Mouse (Mus musculus) forebrain, embryonic 12.5 days (tissue): ENCODE results near the gene Ttll5. TPM values are rescaled to one million over a fixed set of nuclear protein-coding genes. Genes with fewer than 3 reads are reported as not detected.

Experiments
- ATAC-seq: fragments of 200-750 bp; cut with Nextera tagmentation; 2 replicates; pipeline ENCODE4 v1.8.0; 2017; ENCODE audit warnings: moderate TSS enrichment; ENCODE audit not compliant: low FRiP score
- H3K27ac ChIP-seq: fragments of 300-500 bp; sonication (generic); 2 replicates; pipeline ENCODE4 v1.5.1; 2016; ENCODE audit warnings: mild to moderate bottlenecking
- H3K27me3 ChIP-seq: fragments of 300-500 bp; sonication (generic); 2 replicates; pipeline ENCODE4 v1.6.1; 2016; ENCODE audit warnings: mild to moderate bottlenecking
- H3K36me3 ChIP-seq: fragments of 300-500 bp; sonication (generic); replicated peaks from 2 replicates; pipeline ENCODE4 v1.6.1; 2016; ENCODE audit warnings: mild to moderate bottlenecking
- H3K4me1 ChIP-seq: fragments of 300-500 bp; sonication (generic); 2 replicates; pipeline ENCODE4 v1.6.1; 2016
- H3K4me2 ChIP-seq: fragments of 300-500 bp; sonication (generic); 2 replicates; pipeline ENCODE4 v1.6.1; 2016; ENCODE audit warnings: mild to moderate bottlenecking, moderate library complexity
- H3K4me3 ChIP-seq: fragments of 300-500 bp; sonication (generic); replicated peaks from 2 replicates; pipeline ENCODE4 v1.5.1; 2016; ENCODE audit warnings: mild to moderate bottlenecking
- H3K9ac ChIP-seq: fragments of 300-500 bp; sonication (generic); 2 replicates; pipeline ENCODE4 v1.6.1; 2016; ENCODE audit warnings: mild to moderate bottlenecking
- H3K9me3 ChIP-seq: fragments of 300-500 bp; sonication (generic); 2 replicates; pipeline ENCODE4 v1.6.1; 2016
- WGBS: fragments of 180-500 bp; shearing (Covaris S2); methylation state at CpG from one replicate; pipeline ENCODE4 v1.1.7; 2016; 5-methylcytosine and 5-hydroxymethylcytosine counted together
- polyA plus RNA-seq: library from polyadenylated mRNA; unstranded; fragments of >200 nt; fragmentation: Nextera tagmentation; extraction: Ambion mirVana; gene quantifications from 2 replicates; pipeline ENCODE4 v1.2.1, GENCODE M21; 2016

Ttll5 gene
- polyA plus RNA-seq, 1 experiment from 2014 or later = 17.3 TPM

DNA sequence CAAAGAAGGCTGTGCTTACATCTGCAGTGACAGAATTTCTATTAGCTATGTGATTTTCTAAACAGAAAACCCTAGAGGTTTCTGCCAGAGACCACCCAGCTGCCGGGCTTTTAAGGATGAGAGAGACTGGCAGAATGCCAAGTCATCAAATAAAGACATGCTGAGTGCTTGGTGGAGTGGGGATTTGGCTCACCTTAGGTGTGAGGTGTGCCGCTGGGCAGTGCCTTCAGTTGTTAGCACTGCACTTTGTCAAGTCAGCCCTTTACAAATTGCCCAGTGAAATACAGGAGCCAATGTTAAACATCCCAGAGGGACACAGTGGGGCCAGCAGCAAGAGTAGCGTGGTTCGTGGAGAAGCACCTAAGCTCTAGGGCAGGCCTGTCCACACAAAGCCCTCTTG is 65.6 kb downstream of the Ttll5 start:
- Histone ChIP-seq H3K4me3 (no peak overlapping the region), H3K27me3 (no peaks in the 10 kb centered on the region), H3K4me1 (peaks cover 8% of the 10 kb centered on the region), H3K9ac (no peak overlapping the region), H3K27ac (no peak overlapping the region), H3K4me2 (no peak overlapping the region), H3K9me3 (no peaks in the 10 kb centered on the region), H3K36me3 (no peaks in the 10 kb centered on the region; the same call in none of the 2 replicates)
- no peak for ATAC-seq
- 69% methylated on average over 4 of the region's 4 CpGs for WGBS

DNA sequence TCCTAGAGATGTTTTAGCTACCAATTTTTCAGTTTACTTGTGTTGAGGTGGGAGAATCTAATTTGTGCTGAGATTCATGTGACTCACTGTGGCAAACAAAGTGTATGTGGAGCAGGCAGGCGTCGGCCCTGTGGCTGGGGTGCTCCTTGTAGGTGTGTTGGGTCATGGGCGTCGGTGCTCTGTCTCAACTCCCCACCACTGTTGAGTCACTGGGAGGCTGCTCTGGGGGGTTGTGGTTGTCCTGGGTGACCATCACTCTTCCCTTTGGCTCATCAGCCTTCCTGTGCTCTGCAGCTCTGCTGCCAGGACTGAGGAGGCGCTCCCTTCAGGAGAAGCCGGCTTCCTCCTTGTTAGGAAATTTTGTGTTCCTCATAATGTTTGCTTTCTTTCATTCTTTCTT is 79.5 kb downstream of the Ttll5 start:
- 92% methylated on average over 6 of the region's 6 CpGs for WGBS

DNA sequence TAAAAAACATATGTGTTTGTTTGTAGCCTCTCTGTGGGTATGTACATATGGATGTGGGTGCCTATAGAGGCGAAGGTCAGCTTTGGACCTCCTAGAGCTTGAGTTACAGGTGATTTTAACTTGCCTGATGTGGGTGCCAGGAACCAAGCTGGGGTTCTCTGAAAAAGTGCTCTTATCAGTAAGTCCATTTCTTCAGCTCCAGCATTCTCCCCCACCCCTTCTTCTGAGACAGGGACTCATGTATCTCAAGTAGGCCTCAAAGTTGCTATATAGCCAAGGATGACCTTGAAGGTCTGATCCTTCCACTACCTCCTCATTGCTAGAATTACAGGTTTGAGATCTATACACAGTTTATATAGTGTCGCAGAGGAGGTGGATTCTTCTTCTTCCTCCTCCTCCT is 81.2 kb downstream of the Ttll5 start:
- Histone ChIP-seq H3K4me1 (peaks cover 12% of the 10 kb centered on the region), H3K4me3 (no peak overlapping the region), H3K27ac (no peak overlapping the region), H3K27me3 (no peaks in the 10 kb centered on the region), H3K9me3 (no peaks in the 10 kb centered on the region), H3K9ac (no peak overlapping the region), H3K36me3 (peaks cover 10% of the 10 kb centered on the region; the same call in 1 of the 2 replicates), H3K4me2 (no peak overlapping the region)
- no peak for ATAC-seq
- WGBS = 94% methylated on average over 2 of the region's 2 CpGs

More for the DNA sequence above, 79.5 kb downstream of the Ttll5 start:
- no peak overlapping the region for H3K9ac ChIP-seq
- peaks cover 12% of the 10 kb centered on the region for H3K4me1 ChIP-seq
- H3K4me2 ChIP-seq = no peak overlapping the region
- H3K36me3 ChIP-seq = 0 out of 2 replicates have a peak, but pooled peaks cover 6% of the 10 kb centered on the region
- H3K4me3 ChIP-seq = no peak overlapping the region
- H3K27ac ChIP-seq = no peak overlapping the region
- H3K27me3 ChIP-seq = no peaks in the 10 kb centered on the region
- no peak for ATAC-seq
- H3K9me3 ChIP-seq = no peaks in the 10 kb centered on the region

DNA sequence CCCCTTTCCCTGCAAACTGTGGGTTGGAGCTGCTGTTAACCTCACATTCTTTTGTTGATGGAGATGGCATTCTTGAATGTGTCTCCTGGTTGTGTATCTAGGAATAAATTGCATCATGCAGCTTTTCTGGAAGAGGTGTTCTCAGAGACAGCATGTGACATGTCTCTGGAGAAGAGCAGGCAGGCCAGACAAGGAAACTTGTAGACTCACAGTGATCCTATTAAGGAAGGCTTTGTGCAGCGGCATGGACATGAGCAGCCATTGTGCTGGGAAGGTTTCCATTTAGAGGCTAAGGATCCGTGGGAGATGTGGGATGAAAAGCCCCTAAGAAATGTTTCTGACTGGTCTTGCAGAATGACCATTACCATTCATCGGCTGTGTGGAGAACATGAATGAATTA is 83.4 kb downstream of the Ttll5 start:
- 10% methylated on average over 3 of the region's 3 CpGs for WGBS
- ATAC-seq = no peak
- Histone ChIP-seq H3K27me3 (no peaks in the 10 kb centered on the region), H3K36me3 (peaks cover 6% of the 10 kb centered on the region), H3K4me1 (peaks cover 12% of the 10 kb centered on the region), H3K4me3 (no peak overlapping the region), H3K4me2 (no peak overlapping the region), H3K9ac (no peak overlapping the region), H3K9me3 (no peaks in the 10 kb centered on the region), H3K27ac (no peak overlapping the region)

DNA sequence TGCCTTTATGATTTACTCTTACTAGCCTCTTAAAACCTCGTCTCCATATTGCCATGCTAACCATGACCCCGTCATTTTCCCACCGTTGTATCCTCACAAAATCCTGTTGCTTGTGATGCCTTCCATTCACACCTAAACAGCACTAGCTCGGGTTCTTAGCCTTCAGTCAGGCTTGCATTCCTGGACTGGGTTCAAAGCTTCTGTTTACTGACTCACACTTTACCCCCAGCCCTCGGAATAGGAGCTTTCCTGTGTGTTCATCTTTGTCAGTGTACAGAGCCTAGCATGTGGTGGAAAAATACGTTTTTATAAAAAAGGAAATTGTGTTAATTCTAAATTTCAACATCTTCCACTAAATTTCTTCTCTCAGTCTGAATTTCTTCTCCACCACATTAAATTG is 86.4 kb downstream of the Ttll5 start:
- Histone ChIP-seq H3K27me3 (no peaks in the 10 kb centered on the region), H3K4me1 (peaks cover 12% of the 10 kb centered on the region), H3K36me3 (peaks cover 8% of the 10 kb centered on the region), H3K27ac (no peak overlapping the region), H3K9ac (no peak overlapping the region), H3K9me3 (no peaks in the 10 kb centered on the region), H3K4me3 (no peak overlapping the region), H3K4me2 (no peak overlapping the region)
- WGBS = 84% methylated on average over 6 of the region's 6 CpGs
- ATAC-seq = no peak

DNA sequence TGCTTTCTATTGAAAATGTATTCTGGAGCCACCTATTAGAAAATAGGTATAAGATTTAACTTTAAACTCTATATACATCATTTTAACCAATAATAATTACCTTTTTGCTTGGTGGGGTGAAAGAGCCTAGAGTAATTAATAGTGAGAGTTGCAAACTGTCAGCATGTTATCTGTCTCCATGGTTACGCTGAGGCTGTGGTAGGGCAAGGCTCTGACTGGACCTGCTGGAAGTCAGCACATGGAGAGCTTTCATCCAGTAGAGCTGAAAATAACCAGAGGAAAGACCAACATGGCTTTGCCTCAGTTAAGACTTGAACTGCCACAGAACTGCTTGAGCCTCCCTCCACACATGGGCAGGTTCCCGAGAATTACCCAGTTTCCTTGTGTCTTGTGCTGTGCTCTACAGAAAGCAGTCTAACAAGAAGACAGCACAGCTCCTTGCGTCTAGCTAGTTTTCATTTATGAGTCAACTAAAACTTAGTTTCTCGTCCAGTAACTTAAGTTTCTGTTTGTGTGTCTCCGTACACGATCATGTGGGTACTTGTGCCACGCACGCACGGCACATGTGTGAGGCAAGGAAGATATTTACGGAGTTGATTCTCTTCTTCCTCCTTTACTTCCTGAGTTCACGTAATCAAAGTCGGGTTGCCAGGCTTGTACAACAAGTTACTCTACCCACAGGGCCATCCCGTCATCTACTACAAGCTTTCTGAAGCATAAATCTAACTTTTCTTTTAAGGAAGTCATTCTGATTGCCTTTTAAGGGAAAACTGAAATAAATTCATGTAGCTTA is 88.4 kb downstream of the Ttll5 start:
- H3K27ac ChIP-seq = no peak overlapping the region
- no peak overlapping the region for H3K4me3 ChIP-seq
- no peak overlapping the region for H3K9ac ChIP-seq
- no peak for ATAC-seq
- peaks cover 8% of the 10 kb centered on the region for H3K36me3 ChIP-seq
- H3K27me3 ChIP-seq = no peaks in the 10 kb centered on the region
- H3K4me2 ChIP-seq = no peak overlapping the region
- H3K9me3 ChIP-seq = no peaks in the 10 kb centered on the region
- peaks cover 5% of the 10 kb centered on the region for H3K4me1 ChIP-seq
- WGBS = 95% methylated on average over 13 of the region's 13 CpGs

DNA sequence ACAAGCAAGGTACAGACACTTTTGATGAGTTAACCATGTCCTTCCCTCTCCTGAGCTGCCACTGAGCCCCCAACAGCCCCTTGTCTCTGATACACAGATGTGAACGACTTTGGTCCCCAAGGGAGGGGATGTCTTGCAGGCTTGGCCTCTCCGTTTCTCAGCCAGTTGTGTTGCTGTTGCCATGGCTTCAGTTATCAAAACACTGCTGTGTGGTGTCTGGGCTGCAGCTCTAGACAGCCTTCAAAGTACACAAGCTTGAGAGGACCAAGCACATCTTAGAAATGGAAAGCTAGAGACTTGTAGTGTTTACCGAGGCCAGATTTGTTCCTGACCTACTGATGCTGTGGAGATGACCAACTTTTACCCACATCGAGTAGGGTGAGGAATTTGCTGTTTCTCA is 102.4 kb downstream of the Ttll5 start:
- Histone ChIP-seq H3K27ac (no peak overlapping the region), H3K9me3 (no peaks in the 10 kb centered on the region), H3K4me3 (no peak overlapping the region), H3K4me1 (no peaks in the 10 kb centered on the region), H3K36me3 (peaks cover 15% of the 10 kb centered on the region), H3K4me2 (no peak overlapping the region), H3K9ac (no peak overlapping the region), H3K27me3 (no peaks in the 10 kb centered on the region)
- 75% methylated on average over 4 of the region's 4 CpGs for WGBS
- no peak for ATAC-seq

DNA sequence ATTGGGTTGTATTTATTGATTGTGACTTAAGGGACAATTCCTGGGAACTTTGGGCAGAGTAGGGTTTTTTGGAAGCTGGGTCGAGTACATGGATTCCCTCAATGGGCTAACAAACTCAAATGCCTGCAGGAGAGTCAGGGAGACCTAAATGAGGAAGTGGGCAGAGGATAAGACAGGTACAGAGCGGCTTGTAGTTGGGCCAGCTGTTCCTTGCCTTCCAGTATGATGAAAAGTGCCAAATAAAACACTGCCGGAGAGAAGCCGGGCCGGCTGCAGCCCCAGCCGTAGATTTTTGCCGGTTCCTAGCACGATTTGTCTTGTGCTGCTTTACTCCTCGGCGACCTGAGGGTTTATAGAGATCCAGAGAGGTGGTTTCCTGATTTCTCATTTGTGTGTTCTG is 104.1 kb downstream of the Ttll5 start:
- no peak overlapping the region for H3K9ac ChIP-seq
- H3K36me3 ChIP-seq = peaks cover 14% of the 10 kb centered on the region
- no peak overlapping the region for H3K4me2 ChIP-seq
- no peaks in the 10 kb centered on the region for H3K4me1 ChIP-seq
- no peaks in the 10 kb centered on the region for H3K9me3 ChIP-seq
- H3K27ac ChIP-seq = no peak overlapping the region
- no peak for ATAC-seq
- no peak overlapping the region for H3K4me3 ChIP-seq
- WGBS = 91% methylated on average over 10 of the region's 10 CpGs
- no peaks in the 10 kb centered on the region for H3K27me3 ChIP-seq

DNA sequence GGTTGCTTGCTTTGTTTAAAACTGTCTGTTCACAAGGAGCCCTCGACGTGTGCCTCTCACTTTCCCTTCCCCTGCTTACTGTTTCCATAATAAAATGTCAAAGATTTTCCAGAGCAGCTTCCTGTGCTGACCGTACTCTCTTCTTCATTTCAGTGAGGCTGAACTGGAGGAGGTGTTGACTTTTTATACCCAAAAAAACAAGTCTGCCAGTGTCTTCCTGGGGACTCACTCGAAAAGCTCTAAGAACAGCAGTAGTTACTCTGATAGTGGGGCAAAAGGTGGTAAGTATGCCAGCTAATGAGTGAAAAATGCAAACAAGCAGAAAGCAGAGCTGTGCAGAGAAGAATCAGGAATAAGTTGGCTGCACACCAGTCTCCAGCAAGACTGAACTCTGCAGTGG is 105.3 kb downstream of the Ttll5 start:
- no peak overlapping the region for H3K9ac ChIP-seq
- no peak for ATAC-seq
- WGBS = 78% methylated on average over 4 of the region's 4 CpGs
- H3K9me3 ChIP-seq = no peaks in the 10 kb centered on the region
- H3K36me3 ChIP-seq = peaks cover 16% of the 10 kb centered on the region
- no peak overlapping the region for H3K27ac ChIP-seq
- H3K27me3 ChIP-seq = no peaks in the 10 kb centered on the region
- no peaks in the 10 kb centered on the region for H3K4me1 ChIP-seq
- no peak overlapping the region for H3K4me3 ChIP-seq
- H3K4me2 ChIP-seq = no peak overlapping the region

DNA sequence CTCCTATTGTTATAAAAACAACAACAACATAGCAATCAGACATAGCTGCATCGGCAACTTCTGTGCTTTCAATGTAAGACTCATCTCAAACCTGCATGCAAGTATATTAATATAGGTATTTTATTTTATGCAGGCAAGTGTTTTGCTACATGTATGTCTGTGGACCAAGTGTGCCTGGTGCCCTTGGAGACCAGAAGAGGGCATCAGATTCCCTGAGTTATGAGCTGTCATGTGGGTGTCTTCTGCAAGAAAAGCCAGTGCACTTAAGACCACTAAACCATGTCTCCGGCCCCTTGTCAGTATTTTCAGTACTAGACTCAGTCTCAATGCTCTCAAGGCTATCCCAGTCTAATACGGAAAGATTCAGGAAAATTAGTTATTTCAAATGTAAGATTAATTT is 106.3 kb downstream of the Ttll5 start:
- no peak overlapping the region for H3K4me2 ChIP-seq
- H3K4me1 ChIP-seq = no peaks in the 10 kb centered on the region
- H3K4me3 ChIP-seq = no peak overlapping the region
- no peak overlapping the region for H3K27ac ChIP-seq
- H3K36me3 ChIP-seq = peaks cover 16% of the 10 kb centered on the region
- no peak overlapping the region for H3K9ac ChIP-seq
- H3K9me3 ChIP-seq = no peaks in the 10 kb centered on the region
- no peaks in the 10 kb centered on the region for H3K27me3 ChIP-seq
- WGBS = 91% methylated on average over 3 of the region's 3 CpGs
- ATAC-seq = no peak

DNA sequence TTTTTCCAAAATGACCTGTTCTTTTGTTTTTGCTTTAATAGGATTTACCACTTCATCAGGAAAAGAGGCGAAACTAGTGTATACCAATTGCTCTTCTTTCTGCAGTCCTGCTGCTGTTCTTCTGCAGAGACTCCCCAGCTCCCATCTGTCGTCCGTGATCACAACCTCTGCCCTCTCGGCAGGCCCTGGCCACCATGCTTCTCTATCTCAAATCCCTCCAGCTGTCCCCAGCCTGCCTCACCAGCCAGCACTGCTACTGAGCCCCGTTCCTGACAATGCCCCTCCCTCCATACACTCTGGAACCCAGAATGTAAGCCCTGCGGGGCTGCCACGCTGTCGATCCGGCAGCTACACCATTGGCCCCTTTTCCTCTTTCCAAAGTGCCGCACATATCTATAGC is 108.8 kb downstream of the Ttll5 start:
- H3K27ac ChIP-seq = no peak overlapping the region
- H3K4me3 ChIP-seq = no peak overlapping the region
- H3K9me3 ChIP-seq = no peaks in the 10 kb centered on the region
- no peaks in the 10 kb centered on the region for H3K4me1 ChIP-seq
- peaks cover 12% of the 10 kb centered on the region for H3K36me3 ChIP-seq
- ATAC-seq = no peak
- no peak overlapping the region for H3K4me2 ChIP-seq
- WGBS = 84% methylated on average over 10 of the region's 10 CpGs
- no peaks in the 10 kb centered on the region for H3K27me3 ChIP-seq
- no peak overlapping the region for H3K9ac ChIP-seq

DNA sequence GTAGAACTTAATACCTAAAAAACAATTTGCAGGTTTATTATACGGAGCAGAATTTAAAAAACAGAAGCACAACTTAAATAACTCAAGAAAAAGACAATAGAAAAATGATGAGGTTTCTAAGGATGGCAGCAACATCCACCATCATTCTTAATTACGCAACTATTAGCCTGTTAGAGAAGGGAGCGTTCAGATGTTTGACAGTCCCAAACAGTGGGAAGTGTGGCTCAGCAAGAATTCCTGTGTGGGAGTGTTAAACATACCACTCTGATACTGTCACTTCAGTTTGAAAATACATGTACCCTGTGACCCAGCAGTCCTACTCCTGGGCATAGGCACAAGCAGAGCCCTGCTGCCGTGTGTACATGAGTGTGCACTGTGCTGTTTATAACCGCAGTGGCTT is 112.9 kb downstream of the Ttll5 start:
- Histone ChIP-seq H3K36me3 (peaks cover 7% of the 10 kb centered on the region), H3K4me2 (no peak overlapping the region)

DNA sequence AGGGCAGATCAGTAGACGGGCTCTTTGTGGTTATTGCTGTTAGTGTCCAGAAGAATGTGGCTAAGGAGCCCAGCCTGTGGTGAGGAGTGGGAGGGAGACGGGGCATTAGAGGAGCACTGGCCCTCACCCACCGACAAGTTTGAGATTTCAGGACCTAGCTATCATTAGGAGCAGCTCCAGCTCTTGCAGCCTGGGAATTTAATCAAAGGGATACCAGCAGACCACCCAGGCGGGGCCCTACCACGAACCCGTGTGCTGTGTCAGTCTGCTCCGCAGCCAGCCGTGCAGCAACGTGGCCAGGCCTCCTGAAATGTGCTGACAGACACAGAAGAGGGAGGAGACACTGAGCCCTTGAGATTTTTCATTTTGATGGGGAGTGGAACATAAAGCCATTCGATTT is 119.0 kb downstream of the Ttll5 start:
- no peak overlapping the region for H3K4me3 ChIP-seq
- no peak overlapping the region for H3K27ac ChIP-seq
- H3K9ac ChIP-seq = no peak overlapping the region
- WGBS = 59% methylated on average over 10 of the region's 10 CpGs
- no peaks in the 10 kb centered on the region for H3K4me1 ChIP-seq
- H3K4me2 ChIP-seq = no peak overlapping the region
- no peaks in the 10 kb centered on the region for H3K27me3 ChIP-seq
- no peaks in the 10 kb centered on the region for H3K9me3 ChIP-seq
- ATAC-seq = no peak
- 0 out of 2 replicates have a peak, but pooled peaks cover 3% of the 10 kb centered on the region for H3K36me3 ChIP-seq

More for the DNA sequence above, 112.9 kb downstream of the Ttll5 start:
- H3K9me3 ChIP-seq = no peaks in the 10 kb centered on the region
- 95% methylated on average over 5 of the region's 5 CpGs for WGBS
- H3K27me3 ChIP-seq = no peaks in the 10 kb centered on the region
- no peak overlapping the region for H3K27ac ChIP-seq
- H3K9ac ChIP-seq = no peak overlapping the region
- no peak overlapping the region for H3K4me3 ChIP-seq
- no peaks in the 10 kb centered on the region for H3K4me1 ChIP-seq
- no peak for ATAC-seq
